Mouse (Mus musculus) C2C12 (cell line): ENCODE results near the gene Vmn2r70. TPM values are rescaled to one million over a fixed set of nuclear protein-coding genes. Genes with fewer than 3 reads are reported as not detected.

Source experiments
- H3K27me3 ChIP-seq: one replicate; pipeline ENCODE4 v1.6.1; 2011; ENCODE audit not compliant: control insufficient read depth, insufficient read depth, insufficient read length
- H3K36me3 ChIP-seq: one replicate; pipeline ENCODE4 v1.6.1; 2011; ENCODE audit not compliant: control insufficient read depth, insufficient read depth
- H3K4me3 ChIP-seq: one replicate; pipeline ENCODE4 v1.5.1; 2011; ENCODE audit warnings: mild to moderate bottlenecking, control low read depth; ENCODE audit not compliant: poor library complexity, insufficient read depth, severe bottlenecking
- H3K79me2 ChIP-seq: one replicate; pipeline ENCODE4 v1.6.1; 2011; ENCODE audit not compliant: control insufficient read depth, insufficient read depth
- H3K79me3 ChIP-seq: one replicate; pipeline ENCODE4 v1.6.1; 2011; ENCODE audit warnings: low read depth, control low read depth
- H3ac ChIP-seq: one replicate; pipeline ENCODE3; 2011; ENCODE audit warnings: low read depth; ENCODE audit not compliant: control insufficient read depth, insufficient read length
- CEBPB ChIP-seq: IDR thresholded peaks from one replicate; pipeline ENCODE4 v1.6.1; 2011; ENCODE audit warnings: low read depth, mild to moderate bottlenecking, control low read depth, moderate library complexity
- CTCF ChIP-seq: IDR thresholded peaks from one replicate; pipeline ENCODE4 v1.5.1; 2011; ENCODE audit not compliant: control insufficient read depth, insufficient read depth, insufficient read length
- FOSL1 ChIP-seq: IDR thresholded peaks from one replicate; pipeline ENCODE4 v1.8.0; 2011; ENCODE audit warnings: mild to moderate bottlenecking, low read length; ENCODE audit not compliant: poor library complexity, insufficient read depth, severe bottlenecking
- MAX ChIP-seq: IDR thresholded peaks from one replicate; pipeline ENCODE4 v1.6.1; 2011; ENCODE audit warnings: mild to moderate bottlenecking, control low read depth
- MYOD1 ChIP-seq: IDR thresholded peaks from one replicate; pipeline ENCODE4 v1.6.1; 2011; ENCODE audit warnings: low read depth; ENCODE audit not compliant: control insufficient read depth, insufficient read length
- MYOG ChIP-seq: IDR thresholded peaks from one replicate; pipeline ENCODE4 v1.6.1; 2011; ENCODE audit not compliant: control insufficient read depth, insufficient read length; ENCODE audit errors: extremely low read depth
- USF1 ChIP-seq: IDR thresholded peaks from one replicate; pipeline ENCODE4 v1.6.1; 2011; ENCODE audit warnings: low read depth, mild to moderate bottlenecking, control low read depth, moderate library complexity
- long read RNA-seq, 2 experiments: library from polyadenylated mRNA; unstranded; transcript quantifications; one replicate each; pipeline ENCODE4 v2.0.0; 2019 to 2020
- polyA plus RNA-seq: library from polyadenylated mRNA; unstranded; fragments of >200 nt; fragmentation: generic; extraction: Trizol; gene quantifications from one replicate; pipeline ENCODE4 v1.2.1, GENCODE M21; 2012; ENCODE audit warnings: missing spikeins

Vmn2r70 gene
- not detected for polyA plus RNA-seq
- long read RNA-seq, experiment 1, result 0 reads
- long read RNA-seq, experiment 2, result 0 reads

- no peaks in the 10 kb centered on the region for H3K36me3 ChIP-seq
- no peaks in the 10 kb centered on the region for H3K27me3 ChIP-seq
- H3K79me2 ChIP-seq, result no peaks in the 10 kb centered on the region
- H3K4me3 ChIP-seq, result no peak within 1 kb of the TSS
- no peaks in the 10 kb centered on the region for H3K79me3 ChIP-seq
- TF ChIP-seq FOSL1, result no peak
- no peak for TF ChIP-seq CTCF
- no peak for TF ChIP-seq MAX
- no peak for TF ChIP-seq USF1
- TF ChIP-seq MYOD1, result no peak
- no peak for TF ChIP-seq CEBPB
- TF ChIP-seq MYOG, result no peak
- no peak within 1 kb of the TSS for H3ac ChIP-seq
These were observed at the start of gene Vmn2r70 for GRCm38 (mm10) chr7:85569092-85569491. Gene Vmn2r70 (minus strand): TSS chr7:85569192.

GRCm38 (mm10) chr7:85562787-85563186, 6.2 kb downstream of the Vmn2r70 start, which contains the start of gene Vmn2r71:
Gene Vmn2r71 (plus strand): TSS chr7:85563087.
- Histone ChIP-seq H3K79me3 (no peaks in the 10 kb centered on the region), H3K79me2 (no peaks in the 10 kb centered on the region), H3K36me3 (no peaks in the 10 kb centered on the region), H3K27me3 (no peaks in the 10 kb centered on the region), H3ac (no peak within 1 kb of the TSS), H3K4me3 (no peak within 1 kb of the TSS)
- TF ChIP-seq CTCF (no peak), FOSL1 (no peak), MYOG (no peak), MYOD1 (no peak), MAX (no peak)

- Histone ChIP-seq H3K79me3 (no peaks in the 10 kb centered on the region), H3ac (no peak overlapping the region), H3K36me3 (no peaks in the 10 kb centered on the region), H3K27me3 (no peaks in the 10 kb centered on the region), H3K4me3 (no peak overlapping the region), H3K79me2 (no peaks in the 10 kb centered on the region)
- no peak for TF ChIP-seq MAX
- TF ChIP-seq FOSL1, result no peak
- TF ChIP-seq MYOG, result no peak
- TF ChIP-seq MYOD1, result no peak
- TF ChIP-seq CEBPB, result no peak
- no peak for TF ChIP-seq CTCF
- no peak for TF ChIP-seq USF1
These were observed 25.9 kb downstream of the Vmn2r70 start for GRCm38 (mm10) chr7:85543118-85543517.

GRCm38 (mm10) chr7:85542108-85542507, 26.9 kb downstream of the Vmn2r70 start:
- Histone ChIP-seq H3K27me3 (no peaks in the 10 kb centered on the region), H3K79me2 (no peaks in the 10 kb centered on the region), H3K36me3 (no peaks in the 10 kb centered on the region), H3ac (no peak overlapping the region), H3K79me3 (no peaks in the 10 kb centered on the region), H3K4me3 (no peak overlapping the region)
- TF ChIP-seq CEBPB (no peak), MYOD1 (no peak), FOSL1 (no peak), USF1 (no peak), MAX (no peak), CTCF (no peak), MYOG (no peak)

Other genes with a start within 250 kb of the Vmn2r70 start
- not detected for gene Vmn2r69, start 153.3 kb downstream of the Vmn2r70 start, polyA plus RNA-seq
- gene Vmn2r71, start 6.1 kb downstream of the Vmn2r70 start, polyA plus RNA-seq, result not detected
- not detected for gene Vmn2r72, start 185.9 kb upstream of the Vmn2r70 start, polyA plus RNA-seq